Mouse (Mus musculus): ENCODE results near the gene Cpne7.

GRCm38 (mm10) chr8:123112892-123113291 is 4.3 kb upstream of the Cpne7 start:
- TF ChIP-seq POLR2A (IDR thresholded peaks at IDR 0.05; ENCODE audit: low read depth, low read length): no peak
- no peak for TF ChIP-seq POLR2AphosphoS2 (IDR thresholded peaks at IDR 0.05; ENCODE audit: low read depth, low read length)
- TF ChIP-seq BHLHE40 (IDR thresholded peaks at IDR 0.05; ENCODE audit: low read depth, low read length): no peak
- no peak for TF ChIP-seq SMC3 (IDR thresholded peaks at IDR 0.05; ENCODE audit: low read depth, low read length)
- no peak for TF ChIP-seq CTCF (conservative IDR thresholded peaks at IDR 0.05 in 1 of 2, IDR thresholded peaks at IDR 0.05 in 1 of 2; ENCODE audit: low read depth in 2 of 2, low read length in 2 of 2)
- no peak for TF ChIP-seq MAX (IDR thresholded peaks at IDR 0.05; ENCODE audit: low read length)
- TF ChIP-seq MYC (IDR thresholded peaks at IDR 0.05; ENCODE audit: low read depth, low read length): no peak

Measured in CH12.LX (cell line).